Mouse (Mus musculus): Measurements from ENCODE around the gene Rad51ap1. TPM values are rescaled to one million over a fixed set of nuclear protein-coding genes. Genes with fewer than 3 reads are reported as not detected.

Gene Rad51ap1
- polyA plus RNA-seq, 1 experiment from 2014 or later, result 43.6 TPM

GRCm38 (mm10) chr6:126938047-126938446 lies 1.3 kb downstream of the Rad51ap1 start:
- 55% methylated on average over 2 of the region's 2 CpGs for WGBS (ENCODE audit: insufficient replicate concordance)
- 0 out of 2 replicates have a peak overlapping the region, but pooled peaks have one; percentile 86 for H3K27ac ChIP-seq (replicated peaks)
- H3K9ac ChIP-seq, result peak overlapping the region; percentile 89
- H3K27me3 ChIP-seq, result no peaks in the 10 kb centered on the region
- H3K4me2 ChIP-seq, result peak overlapping the region; percentile 88
- peak overlapping the region; percentile 92 for H3K4me3 ChIP-seq (replicated peaks)
- peaks cover 36% of the 10 kb centered on the region for H3K4me1 ChIP-seq (replicated peaks)
- ATAC-seq (ENCODE audit: insufficient read depth), result no peak
- H3K9me3 ChIP-seq (replicated peaks), result no peaks in the 10 kb centered on the region
- H3K36me3 ChIP-seq (replicated peaks), result peaks cover 31% of the 10 kb centered on the region

DNA sequence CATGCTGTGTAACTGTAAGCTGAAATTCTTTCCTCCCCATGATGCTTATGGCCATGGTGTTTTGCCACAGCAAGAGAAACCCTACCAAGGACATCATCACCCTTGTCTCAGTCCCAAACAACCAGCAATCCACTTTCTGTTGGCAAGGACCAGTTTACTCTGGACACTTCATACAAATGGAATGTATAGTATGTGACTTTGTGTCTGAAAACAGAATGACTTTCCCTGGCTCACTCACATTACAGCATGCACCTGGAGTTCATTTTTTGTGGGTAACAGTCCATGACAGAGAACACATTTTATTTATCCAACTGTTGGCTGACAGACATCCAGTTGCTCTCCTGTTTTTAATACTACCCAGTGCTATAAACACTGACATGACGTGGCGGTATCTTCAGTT lies 6.5 kb downstream of the Rad51ap1 start:
- WGBS (ENCODE audit: insufficient replicate concordance), result 74% methylated on average over 2 of the region's 2 CpGs
- Histone ChIP-seq H3K27ac (replicated peaks) (no peak overlapping the region), H3K9ac (no peak overlapping the region), H3K4me3 (replicated peaks) (no peak overlapping the region), H3K27me3 (no peaks in the 10 kb centered on the region), H3K36me3 (replicated peaks) (peaks cover 73% of the 10 kb centered on the region), H3K4me1 (replicated peaks) (peaks cover 8% of the 10 kb centered on the region), H3K9me3 (replicated peaks) (no peaks in the 10 kb centered on the region), H3K4me2 (no peak overlapping the region)
- ATAC-seq (ENCODE audit: insufficient read depth), result no peak

DNA sequence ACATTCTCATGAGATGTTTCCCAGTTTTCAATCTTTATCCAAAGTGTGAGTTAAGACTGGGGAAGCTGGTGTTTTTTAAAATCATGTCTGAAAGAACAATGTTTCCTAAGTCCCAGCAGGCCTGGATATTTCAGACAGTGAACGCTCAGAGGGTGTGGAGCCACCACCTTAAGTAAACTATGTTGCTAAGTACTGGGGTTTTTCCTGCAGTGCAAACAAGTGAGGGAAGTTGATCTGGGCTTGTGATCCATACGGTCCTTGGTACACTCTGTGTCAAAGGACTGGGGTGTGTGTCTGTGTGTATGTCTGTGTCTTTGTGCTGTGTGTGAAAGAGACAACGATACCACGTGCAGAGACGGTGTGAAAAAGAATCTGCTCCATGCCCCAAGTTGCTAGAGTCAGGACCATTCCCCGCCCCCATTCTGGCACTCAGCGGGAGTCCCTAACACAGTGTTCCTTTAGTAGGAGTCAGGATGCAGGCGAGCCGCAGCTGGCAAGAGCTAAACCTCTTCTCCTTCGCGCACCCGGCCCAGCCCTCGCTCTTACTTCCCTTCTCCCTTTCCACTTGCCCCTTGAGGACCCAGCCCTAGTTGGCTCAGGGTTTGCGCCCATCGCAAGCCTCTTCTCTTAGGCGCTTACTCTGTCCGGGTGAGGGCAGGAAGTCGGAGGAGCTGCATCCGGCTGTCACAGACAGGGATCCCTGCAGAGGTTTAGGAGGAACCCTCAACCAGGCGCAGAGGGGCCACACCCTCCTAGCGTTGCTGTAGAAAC lies 18.1 kb downstream of the Rad51ap1 start, which contains the start of gene Dyrk4:
TSS of gene Dyrk4 (minus strand) at position 729 of the 771 bp plus-strand sequence.
- Histone ChIP-seq H3K9ac (no peak within 1 kb of the TSS), H3K27me3 (no peaks in the 10 kb centered on the region), H3K9me3 (replicated peaks) (no peaks in the 10 kb centered on the region), H3K36me3 (replicated peaks) (peaks cover 49% of the 10 kb centered on the region), H3K4me2 (peak within 1 kb of the TSS; percentile 14; the same call in 1 of the 2 replicates), H3K27ac (replicated peaks) (no peak within 1 kb of the TSS), H3K4me1 (replicated peaks) (no peaks in the 10 kb centered on the region), H3K4me3 (replicated peaks) (no peak within 1 kb of the TSS)
- WGBS (ENCODE audit: insufficient replicate concordance), result 22% methylated on average over 21 of the region's 21 CpGs
- ATAC-seq (ENCODE audit: insufficient read depth), result no peak; the same call in 1 of the 2 replicates

DNA sequence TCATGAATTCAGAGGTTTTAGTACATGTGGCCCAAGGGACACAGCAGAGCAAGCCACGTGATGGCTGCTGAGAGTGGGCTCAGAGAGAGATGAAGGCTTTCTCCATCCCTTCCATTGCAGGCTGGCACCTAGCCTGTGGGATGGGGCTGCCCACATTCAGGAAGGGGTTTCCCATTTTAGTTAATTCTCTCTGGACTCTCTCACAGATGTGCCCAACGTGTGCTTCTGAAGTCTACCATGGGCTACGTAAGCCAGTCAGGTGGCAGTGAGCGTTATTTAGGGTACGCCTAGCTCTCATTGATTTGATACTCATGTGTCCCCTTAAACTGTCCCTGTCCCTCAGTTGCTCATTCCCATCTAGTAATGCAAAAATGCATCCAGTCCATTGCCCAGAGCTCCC lies 24.5 kb downstream of the Rad51ap1 start:
- no peak overlapping the region for H3K4me3 ChIP-seq (replicated peaks)
- H3K4me1 ChIP-seq (replicated peaks), result no peaks in the 10 kb centered on the region
- no peak overlapping the region for H3K9ac ChIP-seq
- no peaks in the 10 kb centered on the region for H3K36me3 ChIP-seq (replicated peaks)
- H3K27ac ChIP-seq (replicated peaks), result no peak overlapping the region
- no peak for ATAC-seq (ENCODE audit: insufficient read depth)
- no peak overlapping the region for H3K4me2 ChIP-seq
- H3K9me3 ChIP-seq (replicated peaks), result no peaks in the 10 kb centered on the region
- WGBS (ENCODE audit: insufficient replicate concordance), result 64% methylated on average over 5 of the region's 5 CpGs
- no peaks in the 10 kb centered on the region for H3K27me3 ChIP-seq

GRCm38 (mm10) chr6:126910727-126911126 lies 28.7 kb downstream of the Rad51ap1 start:
- no peaks in the 10 kb centered on the region for H3K27me3 ChIP-seq
- no peak overlapping the region for H3K4me3 ChIP-seq (replicated peaks)
- H3K9ac ChIP-seq, result no peak overlapping the region
- no peak overlapping the region for H3K4me2 ChIP-seq
- no peaks in the 10 kb centered on the region for H3K36me3 ChIP-seq (replicated peaks)
- no peak overlapping the region for H3K27ac ChIP-seq (replicated peaks)
- no peaks in the 10 kb centered on the region for H3K4me1 ChIP-seq (replicated peaks)
- WGBS (ENCODE audit: insufficient replicate concordance), result 43% methylated on average over 4 of the region's 4 CpGs
- H3K9me3 ChIP-seq (replicated peaks), result no peaks in the 10 kb centered on the region
- ATAC-seq (ENCODE audit: insufficient read depth), result no peak

GRCm38 (mm10) chr6:126907876-126908275 lies 31.5 kb downstream of the Rad51ap1 start:
- no peaks in the 10 kb centered on the region for H3K36me3 ChIP-seq (replicated peaks)
- H3K9ac ChIP-seq, result no peak overlapping the region
- H3K27me3 ChIP-seq, result no peaks in the 10 kb centered on the region
- 40% methylated on average over 3 of the region's 3 CpGs for WGBS (ENCODE audit: insufficient replicate concordance)
- no peak overlapping the region for H3K27ac ChIP-seq (replicated peaks)
- no peaks in the 10 kb centered on the region for H3K9me3 ChIP-seq (replicated peaks)
- H3K4me2 ChIP-seq, result no peak overlapping the region
- H3K4me3 ChIP-seq (replicated peaks), result no peak overlapping the region
- no peak for ATAC-seq (ENCODE audit: insufficient read depth)
- H3K4me1 ChIP-seq (replicated peaks), result no peaks in the 10 kb centered on the region

- H3K4me2 ChIP-seq, result no peak overlapping the region
- H3K4me1 ChIP-seq (replicated peaks), result no peaks in the 10 kb centered on the region
- no peaks in the 10 kb centered on the region for H3K9me3 ChIP-seq (replicated peaks)
- ATAC-seq (ENCODE audit: insufficient read depth), result no peak
- H3K36me3 ChIP-seq (replicated peaks), result no peaks in the 10 kb centered on the region
- WGBS (ENCODE audit: insufficient replicate concordance), result 60% methylated on average over 4 of the region's 5 CpGs
- H3K4me3 ChIP-seq (replicated peaks), result no peak overlapping the region
- no peaks in the 10 kb centered on the region for H3K27me3 ChIP-seq
- no peak overlapping the region for H3K27ac ChIP-seq (replicated peaks)
- H3K9ac ChIP-seq, result no peak overlapping the region
Measured at GRCm38 (mm10) chr6:126907378-126907777, 32.0 kb downstream of the Rad51ap1 start.

DNA sequence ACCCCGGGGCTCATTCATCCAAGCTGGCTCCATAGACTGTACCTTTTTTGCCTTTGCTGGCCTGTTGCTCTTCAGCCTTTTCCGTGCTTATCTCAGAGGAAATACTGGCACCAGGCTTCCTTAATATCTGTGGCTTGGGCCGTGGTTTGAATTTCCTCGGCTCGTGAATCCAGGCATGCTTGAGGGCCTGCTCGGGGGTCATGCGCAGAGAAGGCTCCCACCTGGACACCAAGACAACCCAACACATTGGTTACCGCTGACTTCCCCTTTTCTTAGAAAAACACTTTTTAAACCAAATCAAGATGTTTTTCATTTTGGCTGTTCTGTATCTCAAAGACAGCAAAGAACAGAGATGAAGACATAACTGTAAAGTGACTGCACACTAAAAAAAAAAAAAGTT lies 62.3 kb downstream of the Rad51ap1 start:
- no peaks in the 10 kb centered on the region for H3K27me3 ChIP-seq
- no peaks in the 10 kb centered on the region for H3K9me3 ChIP-seq (replicated peaks)
- no peak overlapping the region for H3K4me2 ChIP-seq
- no peak for ATAC-seq (ENCODE audit: insufficient read depth)
- no peaks in the 10 kb centered on the region for H3K36me3 ChIP-seq (replicated peaks)
- WGBS (ENCODE audit: insufficient replicate concordance), result 18% methylated on average over 8 of the region's 8 CpGs
- no peak overlapping the region for H3K27ac ChIP-seq (replicated peaks)
- no peak overlapping the region for H3K4me3 ChIP-seq (replicated peaks)
- no peaks in the 10 kb centered on the region for H3K4me1 ChIP-seq (replicated peaks)
- H3K9ac ChIP-seq, result no peak overlapping the region

Other genes starting within 250 kb of the Rad51ap1 start
- gene Kcna6, start 198.9 kb downstream of the Rad51ap1 start, polyA plus RNA-seq (2015; fragmentation: Nextera tagmentation; extraction: Ambion mirVana), result 0.10 and 0.16 TPM in 2 replicates
- gene Ndufa9, start 90.5 kb downstream of the Rad51ap1 start, polyA plus RNA-seq (2015; fragmentation: Nextera tagmentation; extraction: Ambion mirVana), result 134 and 138 TPM in 2 replicates
- not detected in 2 replicates for gene Akap3, start 86.5 kb downstream of the Rad51ap1 start, polyA plus RNA-seq (2015; fragmentation: Nextera tagmentation; extraction: Ambion mirVana)
- gene Dyrk4, start 17.7 kb downstream of the Rad51ap1 start, polyA plus RNA-seq (2015; fragmentation: Nextera tagmentation; extraction: Ambion mirVana), result not detected in 2 replicates
- gene D6Wsu163e, start 375 bp upstream of the Rad51ap1 start, polyA plus RNA-seq (2015; fragmentation: Nextera tagmentation; extraction: Ambion mirVana), result 14.2 TPM in 2 replicates
- gene Fgf6, start 76.0 kb upstream of the Rad51ap1 start, polyA plus RNA-seq (2015; fragmentation: Nextera tagmentation; extraction: Ambion mirVana), result 0.01 and 0.06 TPM in 2 replicates
- not detected in 2 replicates for gene Fgf23, start 133.3 kb upstream of the Rad51ap1 start, polyA plus RNA-seq (2015; fragmentation: Nextera tagmentation; extraction: Ambion mirVana)
- gene Tigar, start 170.0 kb upstream of the Rad51ap1 start, polyA plus RNA-seq (2015; fragmentation: Nextera tagmentation; extraction: Ambion mirVana), result 0.52 and 0.53 TPM in 2 replicates
- 47.6 and 47.9 TPM in 2 replicates for gene Ccnd2, start 212.6 kb upstream of the Rad51ap1 start, polyA plus RNA-seq (2015; fragmentation: Nextera tagmentation; extraction: Ambion mirVana)